Mouse (Mus musculus): ENCODE results near the gene Ttc27.

GRCm38 (mm10) chr17:74903411-74904331 lies 186.1 kb downstream of the Ttc27 start:
- TF ChIP-seq CTCF (IDR thresholded peaks at IDR 0.05; ENCODE audit: low read depth) = no peak
- TF ChIP-seq EP300 (optimal IDR thresholded peaks at IDR 0.05) = no peak
